Mouse (Mus musculus) cortical plate, adult 2 months (tissue): Measurements from ENCODE around the gene Chrna4. TPM values are rescaled to one million over a fixed set of nuclear protein-coding genes. Genes with fewer than 3 reads are reported as not detected.

ENCODE experiments used
- H3K27ac ChIP-seq: fragments of 200-500 bp; 2 replicates; pipeline ENCODE4 v1.5.1; 2012; ENCODE audit warnings: low read length, control low read depth, inconsistent platforms; ENCODE audit not compliant: insufficient read depth
- H3K4me1 ChIP-seq: fragments of 200-500 bp; 2 replicates; pipeline ENCODE4 v1.6.1; 2011; ENCODE audit warnings: low read length; ENCODE audit not compliant: control insufficient read depth, insufficient read depth
- H3K4me3 ChIP-seq: fragments of 200-500 bp; 2 replicates; pipeline ENCODE4 v1.5.1; 2011; ENCODE audit warnings: mild to moderate bottlenecking, low read length, control low read depth; ENCODE audit not compliant: insufficient read depth
- CTCF ChIP-seq: fragments of 200-500 bp; IDR thresholded peaks from 2 replicates; pipeline ENCODE4 v1.5.1; 2011; ENCODE audit warnings: mild to moderate bottlenecking, control low read depth, low read length; ENCODE audit not compliant: insufficient read depth; ENCODE audit errors: extremely low read depth
- POLR2A ChIP-seq: fragments of 200-500 bp; IDR thresholded peaks from 2 replicates; pipeline ENCODE4 v1.6.1; 2011; ENCODE audit warnings: mild to moderate bottlenecking, low read length, control low read depth; ENCODE audit not compliant: insufficient read depth; ENCODE audit errors: extremely low read depth
- polyA plus RNA-seq: library from polyadenylated mRNA; depleted of rRNA; stranded (reverse); fragments of >200 nt; gene quantifications from 2 replicates; pipeline ENCODE4 v1.2.3, GENCODE M21; 2012; rRNA removed

Gene Chrna4
- polyA plus RNA-seq, 1 experiment: 17.7 TPM

GRCm38 (mm10) chr2:180985635-180986034, 57.7 kb downstream of the Chrna4 start:
- no peak overlapping the region for H3K4me3 ChIP-seq
- H3K27ac ChIP-seq: no peak overlapping the region
- H3K4me1 ChIP-seq: peaks cover 3% of the 10 kb centered on the region
- TF ChIP-seq POLR2A (no peak), CTCF (no peak)

- no peak for TF ChIP-seq POLR2A
- TF ChIP-seq CTCF: no peak
- Histone ChIP-seq H3K4me3 (no peak overlapping the region), H3K27ac (no peak overlapping the region), H3K4me1 (no peaks in the 10 kb centered on the region)
Measured at GRCm38 (mm10) chr2:180981133-180981532, 62.2 kb downstream of the Chrna4 start.

Other genes with a start within 250 kb of the Chrna4 start
- 45.2 and 49.1 TPM in 2 replicates for gene Ythdf1, start 122.6 kb downstream of the Chrna4 start, polyA plus RNA-seq
- gene Birc7, start 114.5 kb downstream of the Chrna4 start, polyA plus RNA-seq: 0.23 and 0.32 TPM in 2 replicates
- 89.8 and 99.6 TPM in 2 replicates for gene Nkain4, start 88.8 kb downstream of the Chrna4 start, polyA plus RNA-seq
- gene Arfgap1, start 76.3 kb downstream of the Chrna4 start, polyA plus RNA-seq: 146 and 163 TPM in 2 replicates
- 2.8 and 3.1 TPM in 2 replicates for gene Col20a1, start 57.0 kb downstream of the Chrna4 start, polyA plus RNA-seq
- 171 and 180 TPM in 2 replicates for gene Kcnq2, start 91.8 kb upstream of the Chrna4 start, polyA plus RNA-seq
- 1,125 and 1,195 TPM in 2 replicates for gene Eef1a2, start 113.5 kb upstream of the Chrna4 start, polyA plus RNA-seq
- 115 and 128 TPM in 2 replicates for gene Ppdpf, start 143.7 kb upstream of the Chrna4 start, polyA plus RNA-seq
- gene Ptk6, start 159.2 kb upstream of the Chrna4 start, polyA plus RNA-seq: 0.04 and 0.10 TPM in 2 replicates
- gene Srms, start 169.6 kb upstream of the Chrna4 start, polyA plus RNA-seq: 0.50 and 0.53 TPM in 2 replicates
- gene Fndc11, start 176.5 kb upstream of the Chrna4 start, polyA plus RNA-seq: 0.13 TPM in 1 of 2 replicates, not detected in the other
- gene Helz2, start 198.5 kb upstream of the Chrna4 start, polyA plus RNA-seq: 3.4 TPM in 2 replicates
- 22.8 and 23.4 TPM in 2 replicates for gene Gmeb2, start 244.5 kb upstream of the Chrna4 start, polyA plus RNA-seq